Mouse (Mus musculus) left cerebral cortex, adult 18-20 months (tissue): ENCODE measurements around the gene Snx19. TPM values are rescaled to one million over a fixed set of nuclear protein-coding genes. Genes with fewer than 3 reads are reported as not detected.
A peak's percentile ranks its signal among the peaks of the same experiment; 100 is the strongest.

ENCODE experiments used
- DNase-seq, 2 experiments: peaks; one replicate each; pipeline ENCODE4 v3.0.0; 2021 to 2022; ENCODE audit warnings: low spot score in 2 of 2, mixed read lengths in 1 of 2
- long read RNA-seq, 2 experiments: library from polyadenylated mRNA; stranded (forward); transcript quantifications; one replicate each; pipeline ENCODE4 v2.0.0; 2021
- total RNA-seq, 2 experiments: library from RNA; stranded (reverse); gene quantifications; 2 replicates each; pipeline ENCODE4 v1.2.3; 2021

Gene Snx19
- total RNA-seq: 10 to 100 TPM; 47.7 to 49.6 TPM
- long read RNA-seq, experiment 1, full-length matches to known transcripts: 28 of 41 reads
- long read RNA-seq, experiment 1, partial matches to known transcripts: 3 of 41 reads
- long read RNA-seq, experiment 1, other reads (novel, unspliced or antisense): 10 of 41 reads
- long read RNA-seq, experiment 2, full-length matches to known transcripts: 12 of 25 reads
- long read RNA-seq, experiment 2, partial matches to known transcripts: 2 of 25 reads
- long read RNA-seq, experiment 2, other reads (novel, unspliced or antisense): 11 of 25 reads

DNA sequence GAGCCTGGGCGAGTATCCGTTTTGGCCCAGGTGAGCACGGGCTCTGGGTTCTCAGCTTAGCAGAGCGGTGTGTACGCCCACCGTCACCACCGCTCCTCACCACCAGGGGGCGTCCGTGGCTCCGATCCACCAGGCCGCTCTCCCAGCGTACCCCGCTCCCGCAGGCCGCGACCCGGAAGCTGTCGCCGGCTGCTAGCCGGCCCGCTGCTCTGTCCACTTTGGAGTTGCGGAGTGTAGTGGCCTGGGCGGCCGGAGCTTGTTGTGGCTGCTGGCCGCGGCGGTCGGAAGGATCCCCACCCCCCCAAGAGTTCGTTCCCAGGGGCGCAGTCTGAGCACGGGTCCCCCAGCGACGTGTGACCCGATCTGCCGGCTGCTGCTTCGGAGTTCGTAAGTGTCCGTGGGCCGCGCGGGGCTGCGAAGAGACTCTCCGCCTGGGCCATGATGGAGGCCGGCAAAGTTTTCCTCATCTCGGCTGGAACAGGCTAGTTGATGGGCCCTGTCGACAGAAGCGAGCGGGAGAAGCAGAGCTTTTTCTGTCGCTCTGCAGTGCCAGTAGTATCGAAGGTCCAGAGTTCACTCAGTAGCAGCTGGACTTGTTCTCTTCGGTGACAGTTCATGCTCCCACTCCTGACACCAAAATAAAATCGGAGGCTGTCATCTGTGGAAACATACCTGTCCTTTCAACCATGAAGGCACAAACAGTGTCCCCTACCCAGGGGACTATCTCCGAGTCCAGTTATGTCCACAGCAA is at the start of gene Snx19:
TSS of gene Snx19 (plus strand) at position 227 of the 751 bp plus-strand sequence.
- DNase-seq: peak; percentile 95 to 97

- DNase-seq: no peak
These were observed 26.1 kb upstream of the Snx19 start for GRCm38 (mm10) chr9:30400771-30401170.

GRCm38 (mm10) chr9:30422940-30423339 is 4.0 kb upstream of the Snx19 start:
- peak; percentile 62 to 65 for DNase-seq

DNA sequence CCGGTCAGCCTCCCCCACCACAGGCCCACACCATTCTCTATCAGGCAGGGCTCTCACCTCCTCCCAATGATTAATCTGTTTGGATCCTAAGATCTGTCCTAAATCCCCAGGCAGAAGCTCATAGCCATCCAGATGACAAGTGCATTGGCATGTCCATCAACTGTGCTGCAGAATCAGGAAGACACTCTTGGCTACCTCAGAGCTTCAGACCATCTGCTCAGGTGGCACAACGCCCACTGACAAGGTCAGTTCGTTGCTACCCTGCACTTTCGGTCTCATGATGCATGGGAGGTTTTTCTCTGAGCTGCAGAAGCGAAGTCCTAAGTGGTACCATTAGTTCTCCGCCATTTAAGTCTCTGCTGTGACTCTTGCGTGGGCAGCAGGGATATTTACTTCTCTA is 1.7 kb upstream of the Snx19 start:
- DNase-seq: no peak

- no peak for DNase-seq
These were observed 1.3 kb downstream of the Snx19 start for GRCm38 (mm10) chr9:30428231-30428630.

- DNase-seq: no peak
These were observed 3.5 kb downstream of the Snx19 start for GRCm38 (mm10) chr9:30430447-30430846.

- DNase-seq: no peak
These were observed 5.0 kb downstream of the Snx19 start for GRCm38 (mm10) chr9:30431909-30432308.

DNA sequence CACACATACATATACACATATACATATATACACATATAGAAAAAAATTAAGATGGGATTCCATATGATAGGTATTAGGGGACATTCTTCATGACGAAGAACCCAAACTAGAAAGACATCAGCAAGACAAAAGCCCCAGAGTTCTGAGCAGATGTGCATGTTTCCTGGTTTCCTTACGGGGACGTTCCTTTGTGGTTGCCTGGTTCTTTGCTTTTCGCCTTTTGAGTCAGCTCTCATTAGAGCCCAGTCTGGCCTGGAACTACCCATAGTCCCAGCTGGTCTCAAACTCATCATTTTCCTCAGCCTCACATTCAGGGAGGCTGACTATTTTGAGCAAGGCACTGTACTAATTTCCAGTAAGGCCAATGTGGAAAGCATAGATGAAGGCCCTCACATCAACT is 7.0 kb downstream of the Snx19 start:
- no peak for DNase-seq

DNA sequence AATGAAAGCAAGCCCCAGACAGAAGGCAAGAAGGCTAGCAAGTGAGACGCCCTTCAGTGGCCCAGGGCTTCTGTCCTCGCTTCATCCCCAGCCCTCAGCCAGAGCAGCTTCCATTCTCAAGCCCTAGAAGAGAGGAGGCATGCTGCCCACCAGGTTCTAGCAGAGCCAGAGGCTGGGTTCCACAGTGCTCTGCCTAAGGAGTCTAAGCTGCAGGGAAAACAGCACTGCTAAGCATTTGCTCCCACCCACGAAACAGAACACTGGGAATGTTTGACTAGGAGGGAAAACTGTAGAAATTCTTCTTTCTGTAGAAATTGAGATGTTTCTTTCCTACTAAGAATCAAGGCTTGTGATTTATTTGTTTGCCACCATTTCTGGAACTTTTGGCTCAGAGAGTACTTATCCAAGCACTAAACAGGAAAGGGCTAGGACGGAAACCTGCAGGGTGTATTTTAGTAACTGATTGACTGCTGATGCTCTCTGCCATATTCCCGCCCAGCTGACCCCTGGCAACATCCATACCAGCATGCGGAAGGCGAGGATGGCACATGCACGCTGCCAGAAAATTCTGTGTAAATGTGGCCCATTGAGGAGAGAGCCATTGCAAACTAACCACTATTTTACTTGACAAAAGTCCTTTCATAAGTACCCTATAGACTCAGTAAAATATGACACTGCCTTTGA is 9.1 kb downstream of the Snx19 start:
- peak in 1 of 2 experiments; percentile 27 for DNase-seq

GRCm38 (mm10) chr9:30438505-30438904 is 11.6 kb downstream of the Snx19 start:
- peak; percentile 43 to 47 for DNase-seq

DNA sequence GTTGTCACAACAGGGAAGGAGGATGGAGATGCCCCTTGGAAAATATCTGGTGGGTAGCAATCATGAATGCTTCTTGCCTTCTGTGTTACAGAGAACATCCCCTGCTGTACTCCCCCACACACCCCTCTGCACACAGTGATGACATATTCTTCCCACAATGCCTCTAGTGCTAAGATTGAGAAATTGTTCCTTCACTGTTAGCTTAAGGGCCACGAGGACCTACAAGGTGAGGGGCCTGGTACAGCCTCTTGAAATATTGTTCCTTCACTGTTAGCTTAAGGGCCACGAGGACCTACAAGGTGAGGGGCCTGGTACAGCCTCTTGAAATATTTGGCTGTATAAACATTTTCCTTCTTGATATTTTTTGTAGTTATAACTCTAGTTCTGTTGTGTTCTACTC is 14.9 kb downstream of the Snx19 start:
- no peak for DNase-seq

- no peak for DNase-seq
These were observed 18.6 kb downstream of the Snx19 start for GRCm38 (mm10) chr9:30445232-30446085.

GRCm38 (mm10) chr9:30446126-30446525 is 19.2 kb downstream of the Snx19 start:
- no peak for DNase-seq

- peak; percentile 18 to 32 for DNase-seq
These were observed 21.6 kb downstream of the Snx19 start for GRCm38 (mm10) chr9:30448459-30448858.

- DNase-seq: no peak
These were observed 23.0 kb downstream of the Snx19 start for GRCm38 (mm10) chr9:30449862-30450261.

- no peak for DNase-seq
These were observed 23.9 kb downstream of the Snx19 start for GRCm38 (mm10) chr9:30450834-30451233.

- DNase-seq: no peak
These were observed 27.6 kb downstream of the Snx19 start for GRCm38 (mm10) chr9:30454527-30454926.

GRCm38 (mm10) chr9:30456250-30456649 is 29.3 kb downstream of the Snx19 start:
- DNase-seq: no peak

DNA sequence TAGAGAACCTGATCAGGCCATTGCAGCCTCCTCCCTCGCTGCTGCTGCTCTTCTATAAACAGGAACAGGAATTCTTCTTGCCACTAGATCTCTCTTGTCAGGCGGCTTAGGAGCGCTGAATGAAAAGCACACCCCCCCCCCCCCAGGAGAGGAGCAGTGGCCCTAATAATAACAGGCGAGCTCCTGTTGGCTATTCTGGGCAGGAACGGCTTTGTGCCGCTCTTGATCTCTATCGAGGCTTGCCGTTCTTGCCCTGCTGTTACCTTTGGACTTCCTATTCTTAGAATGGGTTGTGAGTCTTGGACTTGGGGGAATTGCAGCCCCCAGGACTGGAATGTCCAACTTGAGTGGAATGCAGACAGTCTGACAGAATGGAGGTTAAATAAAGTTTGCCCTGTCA is 33.6 kb downstream of the Snx19 start:
- DNase-seq: no peak

DNA sequence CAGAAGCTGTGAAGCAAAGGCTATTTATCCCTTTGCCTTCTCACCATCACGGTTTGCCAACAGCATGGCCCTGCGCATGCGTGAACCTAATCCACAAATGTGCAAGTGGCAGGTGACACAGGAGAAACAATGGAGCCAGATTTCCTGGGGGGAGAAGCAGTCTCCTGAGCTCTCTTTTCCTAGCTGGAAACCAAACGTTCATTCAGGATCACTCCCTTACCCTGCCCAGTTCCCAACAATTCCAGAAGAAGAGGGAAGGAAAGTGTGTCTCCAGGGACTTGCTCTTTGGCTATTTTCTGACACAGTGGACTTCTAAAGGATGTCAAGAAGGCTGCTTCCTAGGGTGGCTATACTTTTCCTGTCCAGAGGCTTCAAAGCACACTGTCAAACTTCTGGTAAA is 37.8 kb downstream of the Snx19 start:
- DNase-seq: no peak

DNA sequence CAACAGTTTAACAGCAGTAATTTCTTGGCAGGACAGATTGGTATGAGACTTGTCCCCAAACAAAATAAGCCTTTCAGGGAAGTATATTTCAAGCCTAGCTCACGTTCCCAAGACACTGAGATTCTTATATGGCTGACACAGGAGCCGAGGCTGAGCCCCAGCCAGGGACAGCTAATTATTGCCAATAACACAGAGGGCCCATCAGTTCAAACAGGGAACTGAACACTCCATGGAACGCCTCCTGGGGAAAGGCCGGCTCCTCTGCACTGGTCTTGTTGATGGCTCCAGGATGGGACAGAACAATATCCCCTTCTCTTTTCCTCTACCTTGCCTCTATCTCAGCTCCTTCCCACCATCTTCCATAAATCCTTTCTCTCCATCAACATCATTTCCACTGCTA is 53.1 kb downstream of the Snx19 start:
- DNase-seq: no peak
